Mouse (Mus musculus) liver, postnatal 0 days (tissue): ENCODE data around the gene Dock1. TPM values are rescaled to one million over a fixed set of nuclear protein-coding genes. Genes with fewer than 3 reads are reported as not detected.

Source experiments
- ATAC-seq: fragments of 200-750 bp; cut with Nextera tagmentation; 2 replicates; pipeline ENCODE4 v1.8.0; 2017; ENCODE audit warnings: mild to moderate bottlenecking, moderate library complexity
- DNase-seq: peaks from one replicate; pipeline ENCODE4 v3.0.0-alpha.2; 2016
- H3K27ac ChIP-seq: fragments of 300-500 bp; sonication (generic); 2 replicates; pipeline ENCODE4 v1.5.1; 2014; ENCODE audit warnings: antibody characterized with exemption, moderate library complexity, mild to moderate bottlenecking, low read depth
- H3K27me3 ChIP-seq: fragments of 300-500 bp; sonication (generic); 2 replicates; pipeline ENCODE4 v1.6.1; 2014; ENCODE audit warnings: low read length, control low read depth, mixed read lengths; ENCODE audit not compliant: insufficient read depth
- H3K36me3 ChIP-seq: fragments of 300-500 bp; sonication (generic); replicated peaks from 2 replicates; pipeline ENCODE4 v1.6.1; 2014; ENCODE audit warnings: mild to moderate bottlenecking, control low read depth, low read length, moderate library complexity, mixed read lengths; ENCODE audit not compliant: insufficient read depth
- H3K4me1 ChIP-seq: fragments of 300-500 bp; sonication (generic); 2 replicates; pipeline ENCODE4 v1.6.1; 2014; ENCODE audit warnings: antibody characterized with exemption, mild to moderate bottlenecking, control low read depth; ENCODE audit not compliant: insufficient read depth
- H3K4me2 ChIP-seq: fragments of 300-500 bp; sonication (generic); 2 replicates; pipeline ENCODE4 v1.6.1; 2014; ENCODE audit warnings: low read depth, mild to moderate bottlenecking, low read length, moderate library complexity, mixed read lengths
- H3K4me3 ChIP-seq: fragments of 300-500 bp; sonication (generic); 2 replicates; pipeline ENCODE4 v1.5.1; 2014; ENCODE audit warnings: low read depth, low read length
- H3K9ac ChIP-seq: fragments of 300-500 bp; sonication (generic); replicated peaks from 2 replicates; pipeline ENCODE4 v1.6.1; 2014; ENCODE audit warnings: mild to moderate bottlenecking, moderate library complexity
- H3K9me3 ChIP-seq: fragments of 300-500 bp; sonication (generic); 2 replicates; pipeline ENCODE4 v1.6.1; 2016; ENCODE audit warnings: mild to moderate bottlenecking, control low read depth, low read length, mixed read lengths
- CTCF ChIP-seq: sonication (generic); IDR thresholded peaks from 2 replicates; pipeline ENCODE4 v1.5.1; 2016; ENCODE audit warnings: antibody characterized with exemption, low read depth
- EP300 ChIP-seq: IDR thresholded peaks from 2 replicates; pipeline ENCODE4 v1.6.1; 2016; ENCODE audit warnings: antibody characterized with exemption, low read depth, mild to moderate bottlenecking
- WGBS: fragments of 180-500 bp; shearing (Covaris S2); extraction: QIAGEN DNeasy Blood & Tissue Kit; methylation state at CpG from one replicate; pipeline ENCODE4 v1.1.7; 2014; ENCODE audit not compliant: insufficient replicate concordance; 5-methylcytosine and 5-hydroxymethylcytosine counted together
- polyA plus RNA-seq: library from polyadenylated mRNA; unstranded; fragments of >200 nt; fragmentation: Nextera tagmentation; extraction: Ambion mirVana; gene quantifications from 2 replicates; pipeline ENCODE4 v1.2.1, GENCODE M21; 2015

The Dock1 gene
- polyA plus RNA-seq, 1 experiment from 2014 or later = 3.2 TPM

GRCm38 (mm10) chr7:134677852-134678251 is 7.4 kb downstream of the Dock1 start:
- Histone ChIP-seq H3K4me2 (no peak overlapping the region), H3K4me3 (no peak overlapping the region)
- WGBS = 67% methylated on average over 4 of the region's 4 CpGs

GRCm38 (mm10) chr7:134679314-134680158 is 9.1 kb downstream of the Dock1 start:
- DNase-seq (no peak), ATAC-seq (peak; percentile 33)
- Histone ChIP-seq H3K4me3 (no peak overlapping the region), H3K27me3 (no peaks in the 10 kb centered on the region), H3K9me3 (no peaks in the 10 kb centered on the region), H3K36me3 (no peaks in the 10 kb centered on the region), H3K4me2 (no peak overlapping the region), H3K27ac (0 out of 2 replicates have a peak overlapping the region, but pooled peaks have one; percentile 44), H3K4me1 (0 out of 2 replicates have a peak, but pooled peaks cover 2% of the 10 kb centered on the region), H3K9ac (no peak overlapping the region)
- 67% methylated on average over 13 of the region's 13 CpGs for WGBS
- TF ChIP-seq CTCF (no peak), EP300 (0 out of 2 replicates have a peak, but pooled peaks have one; percentile 11)

More at GRCm38 (mm10) chr7:134677852-134678251, 7.4 kb downstream of the Dock1 start:
- DNase-seq (no peak), ATAC-seq (no peak)
- H3K27ac ChIP-seq = no peak overlapping the region
- TF ChIP-seq CTCF = no peak
- no peak for TF ChIP-seq EP300
- H3K9ac ChIP-seq = no peak overlapping the region
- no peaks in the 10 kb centered on the region for H3K36me3 ChIP-seq
- 0 out of 2 replicates have a peak, but pooled peaks cover 2% of the 10 kb centered on the region for H3K4me1 ChIP-seq
- no peaks in the 10 kb centered on the region for H3K9me3 ChIP-seq
- no peaks in the 10 kb centered on the region for H3K27me3 ChIP-seq

GRCm38 (mm10) chr7:134680161-134680560 is 9.7 kb downstream of the Dock1 start:
- Histone ChIP-seq H3K4me3 (no peak overlapping the region), H3K36me3 (no peaks in the 10 kb centered on the region), H3K9me3 (no peaks in the 10 kb centered on the region), H3K9ac (no peak overlapping the region), H3K4me2 (no peak overlapping the region), H3K27ac (0 out of 2 replicates have a peak overlapping the region, but pooled peaks have one; percentile 44), H3K27me3 (no peaks in the 10 kb centered on the region), H3K4me1 (0 out of 2 replicates have a peak, but pooled peaks cover 2% of the 10 kb centered on the region)
- TF ChIP-seq CTCF = no peak
- TF ChIP-seq EP300 = no peak
- DNase-seq = no peak
- 68% methylated on average over 2 of the region's 2 CpGs for WGBS
- ATAC-seq = no peak

GRCm38 (mm10) chr7:134681729-134682527 is 11.5 kb downstream of the Dock1 start:
- Histone ChIP-seq H3K9me3 (no peaks in the 10 kb centered on the region), H3K9ac (no peak overlapping the region), H3K4me2 (no peak overlapping the region), H3K27me3 (no peaks in the 10 kb centered on the region), H3K27ac (no peak overlapping the region), H3K4me1 (0 out of 2 replicates have a peak, but pooled peaks cover 2% of the 10 kb centered on the region), H3K4me3 (no peak overlapping the region), H3K36me3 (no peaks in the 10 kb centered on the region)
- no peak for TF ChIP-seq EP300
- TF ChIP-seq CTCF = no peak
- ATAC-seq = no peak
- DNase-seq = no peak
- 76% methylated on average over 12 of the region's 12 CpGs for WGBS

GRCm38 (mm10) chr7:134688332-134688731 is 17.9 kb downstream of the Dock1 start:
- WGBS = 80% methylated on average over 6 of the region's 6 CpGs
- Histone ChIP-seq H3K9me3 (no peaks in the 10 kb centered on the region), H3K9ac (no peak overlapping the region), H3K27ac (no peak overlapping the region), H3K36me3 (no peaks in the 10 kb centered on the region), H3K4me2 (no peak overlapping the region), H3K27me3 (no peaks in the 10 kb centered on the region), H3K4me3 (no peak overlapping the region), H3K4me1 (peaks cover 15% of the 10 kb centered on the region)
- no peak for ATAC-seq
- no peak for TF ChIP-seq CTCF
- TF ChIP-seq EP300 = no peak
- DNase-seq = no peak

- WGBS = 58% methylated on average over 5 of the region's 5 CpGs
- H3K4me1 ChIP-seq = peaks cover 16% of the 10 kb centered on the region
- no peak overlapping the region for H3K4me2 ChIP-seq
- TF ChIP-seq EP300 = no peak
- TF ChIP-seq CTCF = no peak
- H3K36me3 ChIP-seq = no peaks in the 10 kb centered on the region
- H3K4me3 ChIP-seq = no peak overlapping the region
- H3K9me3 ChIP-seq = no peaks in the 10 kb centered on the region
- DNase-seq = no peak
- H3K27ac ChIP-seq = no peak overlapping the region
- H3K9ac ChIP-seq = no peak overlapping the region
- ATAC-seq = no peak
- H3K27me3 ChIP-seq = no peaks in the 10 kb centered on the region
Observed at GRCm38 (mm10) chr7:134690118-134690517, 19.7 kb downstream of the Dock1 start.
